Mouse (Mus musculus): Measurements from ENCODE around the gene Plcb2. TPM values are rescaled to one million over a fixed set of nuclear protein-coding genes. Genes with fewer than 3 reads are reported as not detected.

Plcb2 gene
- polyA plus RNA-seq, 1 experiment: 84.6 TPM

DNA sequence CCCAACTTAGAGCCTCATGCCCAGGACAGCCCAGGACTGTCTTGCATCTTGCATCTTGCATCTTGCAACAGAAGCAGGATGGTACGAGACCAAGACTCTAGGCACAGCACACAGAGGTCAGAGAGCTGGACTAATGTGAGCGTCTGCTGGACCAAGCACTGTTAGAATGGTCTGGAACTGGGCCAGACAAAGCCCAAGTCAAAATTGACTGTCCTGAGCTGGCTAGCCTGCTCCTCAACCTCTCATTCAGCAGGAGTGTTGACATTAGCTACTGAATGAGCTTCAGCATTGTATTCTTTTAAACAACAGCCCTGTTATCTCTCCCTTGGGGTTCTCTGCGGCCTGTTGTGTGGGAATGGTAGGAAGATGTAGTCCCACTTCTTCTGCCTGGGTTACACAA is 48.7 kb downstream of the Plcb2 start:
- WGBS: 85% methylated on average over 3 of the region's 3 CpGs
- H3K27ac ChIP-seq (ENCODE audit: control insufficient read depth, insufficient read depth, low read depth, low read length, poor library complexity): no peak overlapping the region
- no peak for TF ChIP-seq CTCF (IDR thresholded peaks at IDR 0.05; ENCODE audit: control insufficient read depth, insufficient read depth, low read length)
- no peak for TF ChIP-seq POLR2A (IDR thresholded peaks at IDR 0.05; ENCODE audit: borderline replicate concordance, control insufficient read depth, low read depth, low read length)

DNA sequence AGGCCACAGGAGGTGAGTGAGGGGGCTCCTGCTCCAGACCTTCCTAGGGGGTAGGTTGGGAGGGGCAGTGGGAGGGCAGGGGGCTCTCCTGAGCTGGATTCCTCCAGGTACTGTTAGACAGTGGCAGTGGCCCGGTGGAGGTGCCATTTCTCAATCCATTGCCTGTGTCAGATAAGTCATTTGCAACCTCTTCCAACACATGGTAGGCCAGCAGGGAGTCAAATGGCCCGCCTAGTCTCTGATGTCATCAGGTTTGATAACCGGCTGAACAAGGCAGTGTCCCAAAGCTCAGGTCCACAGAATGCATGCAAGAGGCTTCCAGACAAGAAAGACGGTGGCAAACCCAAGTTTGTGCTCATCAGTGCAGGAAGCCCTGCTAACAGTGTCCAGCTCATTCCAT is 50.4 kb downstream of the Plcb2 start:
- Histone ChIP-seq H3K4me1 (ENCODE audit: control insufficient read depth, insufficient read depth, low read length) (no peaks in the 10 kb centered on the region; the same call in none of the 2 replicates), H3K27ac (ENCODE audit: control insufficient read depth, insufficient read depth, low read depth, low read length, poor library complexity) (no peak overlapping the region), H3K4me3 (replicated peaks; ENCODE audit: control insufficient read depth, low read depth, low read length) (no peak overlapping the region)
- 38% methylated on average over 4 of the region's 4 CpGs for WGBS
- TF ChIP-seq POLR2A (IDR thresholded peaks at IDR 0.05; ENCODE audit: borderline replicate concordance, control insufficient read depth, low read depth, low read length): no peak
- no peak for TF ChIP-seq CTCF (IDR thresholded peaks at IDR 0.05; ENCODE audit: control insufficient read depth, insufficient read depth, low read length)

More for the DNA sequence above, 48.7 kb downstream of the Plcb2 start:
- no peaks in the 10 kb centered on the region; the same call in none of the 2 replicates for H3K4me1 ChIP-seq (ENCODE audit: control insufficient read depth, insufficient read depth, low read length)
- H3K4me3 ChIP-seq (replicated peaks; ENCODE audit: control insufficient read depth, low read depth, low read length): no peak overlapping the region

DNA sequence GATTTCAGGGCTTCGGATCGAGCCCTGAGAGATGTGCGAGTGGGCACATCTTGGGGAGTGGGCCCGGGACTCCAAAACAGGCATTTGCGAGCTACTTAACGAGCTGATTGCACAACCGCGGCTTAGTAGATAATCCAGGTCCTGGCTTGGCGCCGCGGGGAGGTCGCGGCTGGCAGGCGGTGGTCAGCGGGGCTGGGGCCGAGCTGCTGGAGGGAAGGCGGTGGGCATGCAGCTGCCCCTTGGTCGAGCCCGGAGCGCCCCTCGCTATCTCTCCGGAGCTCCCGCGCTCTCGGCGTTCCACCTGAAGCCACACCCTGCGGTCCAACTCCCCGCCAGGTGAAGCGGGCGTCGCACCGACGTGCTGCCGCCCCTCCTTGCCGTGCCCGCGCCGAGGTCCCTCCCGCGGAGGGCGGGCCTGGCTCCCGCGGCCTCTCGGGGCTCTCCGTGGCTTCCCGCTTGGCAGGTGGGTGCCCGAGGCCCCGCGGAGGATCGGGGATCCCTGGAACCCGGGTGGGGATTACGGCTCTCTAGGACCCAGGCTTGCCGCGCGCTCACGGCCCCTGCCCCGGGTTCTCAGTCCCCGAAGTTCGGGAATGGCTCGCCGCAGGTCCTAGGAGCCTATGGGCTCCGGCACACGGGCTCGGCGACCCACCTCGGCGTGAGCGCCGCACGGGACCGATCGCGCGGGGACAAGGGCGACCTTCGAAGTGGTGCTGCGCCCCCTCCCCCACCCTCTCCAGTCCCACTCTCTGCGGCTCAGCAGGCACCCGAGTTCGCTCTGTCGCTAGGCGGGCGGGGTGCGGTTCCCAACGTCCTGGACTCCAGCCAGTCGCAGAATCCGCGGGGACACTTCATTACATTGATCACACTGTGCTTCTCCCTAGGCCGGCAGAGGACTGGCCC is 51.1 kb downstream of the Plcb2 start:
- 3% methylated on average over 89 of the region's 89 CpGs for WGBS
- Histone ChIP-seq H3K4me3 (replicated peaks; ENCODE audit: control insufficient read depth, low read depth, low read length) (no peak overlapping the region), H3K4me1 (ENCODE audit: control insufficient read depth, insufficient read depth, low read length) (no peaks in the 10 kb centered on the region; the same call in 1 of the 2 replicates), H3K27ac (ENCODE audit: control insufficient read depth, insufficient read depth, low read depth, low read length, poor library complexity) (no peak overlapping the region)
- TF ChIP-seq CTCF (IDR thresholded peaks at IDR 0.05; ENCODE audit: control insufficient read depth, insufficient read depth, low read length): no peak
- no peak for TF ChIP-seq POLR2A (IDR thresholded peaks at IDR 0.05; ENCODE audit: borderline replicate concordance, control insufficient read depth, low read depth, low read length)

DNA sequence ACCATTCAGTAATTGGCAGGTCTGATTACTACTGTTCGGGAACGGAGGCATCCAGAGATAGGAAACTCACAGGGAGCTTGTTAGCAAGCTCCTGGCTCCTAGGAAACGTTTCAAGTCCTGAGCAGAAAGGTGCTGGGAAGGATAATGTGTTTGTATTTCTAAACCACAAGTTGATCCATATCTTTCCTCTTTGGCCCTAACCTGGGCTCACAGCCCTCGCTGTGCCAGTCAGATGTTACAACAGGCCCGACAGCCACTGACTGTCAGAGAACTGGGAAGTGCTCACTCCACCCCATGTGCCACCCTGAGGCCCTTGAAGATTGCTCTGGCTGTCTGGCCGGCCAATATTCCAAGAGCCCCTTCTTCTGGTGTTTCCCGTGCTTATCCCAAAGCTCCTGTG is 53.7 kb downstream of the Plcb2 start:
- TF ChIP-seq CTCF (IDR thresholded peaks at IDR 0.05; ENCODE audit: control insufficient read depth, insufficient read depth, low read length): no peak
- TF ChIP-seq POLR2A (IDR thresholded peaks at IDR 0.05; ENCODE audit: borderline replicate concordance, control insufficient read depth, low read depth, low read length): no peak
- no peak overlapping the region for H3K4me3 ChIP-seq (replicated peaks; ENCODE audit: control insufficient read depth, low read depth, low read length)
- 45% methylated on average over 7 of the region's 7 CpGs for WGBS
- no peaks in the 10 kb centered on the region; the same call in 1 of the 2 replicates for H3K4me1 ChIP-seq (ENCODE audit: control insufficient read depth, insufficient read depth, low read length)
- H3K27ac ChIP-seq (ENCODE audit: control insufficient read depth, insufficient read depth, low read depth, low read length, poor library complexity): no peak overlapping the region

DNA sequence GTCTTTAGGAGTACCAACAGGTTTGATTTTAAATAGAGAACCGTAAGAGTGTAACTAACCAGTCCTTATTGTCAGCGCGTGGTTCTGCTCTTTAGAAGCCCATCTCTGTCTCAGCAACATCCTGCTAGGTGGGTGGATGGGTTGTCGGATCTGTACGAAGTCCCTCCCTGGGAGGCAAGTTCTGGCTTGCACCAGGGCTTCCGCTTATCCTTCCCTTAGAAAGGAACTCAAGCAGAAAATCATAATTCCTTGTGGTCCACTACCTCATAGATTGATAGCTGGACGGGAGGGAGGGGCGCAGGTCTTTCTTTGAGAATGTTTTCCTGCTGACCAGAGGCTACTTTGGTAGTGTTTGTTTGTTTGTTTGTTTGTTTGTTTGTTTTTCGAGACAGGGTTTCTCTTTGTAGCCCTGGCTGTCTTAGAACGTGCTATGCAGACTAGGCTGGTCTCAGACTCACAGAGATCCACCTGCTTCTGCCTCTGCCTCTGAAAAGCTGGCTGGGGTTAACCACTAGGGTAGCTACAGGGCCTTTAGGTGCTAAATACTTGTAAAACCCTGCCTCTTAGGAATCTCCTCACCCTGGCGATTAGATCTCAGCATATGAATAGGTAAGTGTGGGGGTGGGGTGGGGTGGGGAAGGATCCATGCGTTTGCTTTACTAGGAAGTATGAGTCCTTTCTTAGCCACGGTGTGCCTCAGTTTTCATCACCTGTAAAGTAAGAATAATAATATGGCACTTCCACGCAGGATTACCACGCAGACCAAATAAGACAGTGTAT is 54.4 kb downstream of the Plcb2 start:
- TF ChIP-seq POLR2A (IDR thresholded peaks at IDR 0.05; ENCODE audit: borderline replicate concordance, control insufficient read depth, low read depth, low read length): no peak
- no peak for TF ChIP-seq CTCF (IDR thresholded peaks at IDR 0.05; ENCODE audit: control insufficient read depth, insufficient read depth, low read length)
- Histone ChIP-seq H3K4me3 (replicated peaks; ENCODE audit: control insufficient read depth, low read depth, low read length) (no peak overlapping the region), H3K27ac (ENCODE audit: control insufficient read depth, insufficient read depth, low read depth, low read length, poor library complexity) (no peak overlapping the region), H3K4me1 (ENCODE audit: control insufficient read depth, insufficient read depth, low read length) (no peaks in the 10 kb centered on the region; the same call in 1 of the 2 replicates)
- 73% methylated on average over 15 of the region's 15 CpGs for WGBS

DNA sequence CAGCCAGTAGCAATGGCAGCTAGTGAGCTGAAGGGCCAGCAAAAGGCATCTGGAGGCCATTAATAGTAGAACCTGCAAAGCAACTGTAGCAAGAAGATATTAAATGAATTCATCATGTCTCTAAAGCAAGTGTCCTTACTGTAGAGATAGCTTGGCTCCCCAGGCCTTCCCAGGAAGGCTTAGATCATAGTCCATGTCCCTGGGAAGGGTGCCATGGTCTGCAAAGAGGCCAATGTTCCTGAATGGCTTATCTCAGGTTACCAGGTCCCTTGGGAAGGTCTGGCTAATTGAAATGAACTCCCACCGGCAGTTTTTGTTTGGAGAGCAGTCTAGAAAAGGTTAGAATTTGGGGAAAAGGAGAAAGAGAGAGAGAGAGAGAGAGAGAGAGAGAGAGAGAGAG is 56.5 kb downstream of the Plcb2 start:
- Histone ChIP-seq H3K27ac (ENCODE audit: control insufficient read depth, insufficient read depth, low read depth, low read length, poor library complexity) (no peak overlapping the region), H3K4me3 (replicated peaks; ENCODE audit: control insufficient read depth, low read depth, low read length) (no peak overlapping the region), H3K4me1 (ENCODE audit: control insufficient read depth, insufficient read depth, low read length) (no peaks in the 10 kb centered on the region; the same call in 1 of the 2 replicates)
- TF ChIP-seq CTCF (IDR thresholded peaks at IDR 0.05; ENCODE audit: control insufficient read depth, insufficient read depth, low read length): no peak
- TF ChIP-seq POLR2A (IDR thresholded peaks at IDR 0.05; ENCODE audit: borderline replicate concordance, control insufficient read depth, low read depth, low read length): no peak
- WGBS: 77% methylated on average over 1 of the region's 1 CpGs

DNA sequence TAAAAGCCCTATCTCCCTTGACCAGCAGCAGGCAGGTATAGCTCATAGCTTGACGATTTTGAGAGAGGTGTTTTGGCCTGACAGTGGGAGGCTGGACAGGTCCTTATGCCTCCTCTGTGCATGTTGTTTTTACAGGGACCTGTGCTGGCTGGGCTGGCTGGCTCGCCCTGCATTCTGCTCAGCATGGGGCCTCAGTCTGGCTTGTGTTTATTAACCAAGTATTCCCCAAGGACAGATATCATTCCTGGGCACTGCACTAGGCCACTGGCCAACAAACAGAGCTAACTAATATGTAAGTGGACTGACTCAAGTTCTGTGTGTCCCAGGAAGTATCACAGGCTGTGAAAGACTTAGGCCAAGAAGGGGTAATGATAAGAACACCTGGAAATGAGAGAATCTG is 58.5 kb downstream of the Plcb2 start:
- WGBS: 70% methylated on average over 2 of the region's 2 CpGs
- TF ChIP-seq POLR2A (IDR thresholded peaks at IDR 0.05; ENCODE audit: borderline replicate concordance, control insufficient read depth, low read depth, low read length): no peak
- no peak for TF ChIP-seq CTCF (IDR thresholded peaks at IDR 0.05; ENCODE audit: control insufficient read depth, insufficient read depth, low read length)
- H3K4me3 ChIP-seq (replicated peaks; ENCODE audit: control insufficient read depth, low read depth, low read length): no peak overlapping the region
- H3K4me1 ChIP-seq (ENCODE audit: control insufficient read depth, insufficient read depth, low read length): no peaks in the 10 kb centered on the region
- no peak overlapping the region for H3K27ac ChIP-seq (ENCODE audit: control insufficient read depth, insufficient read depth, low read depth, low read length, poor library complexity)

DNA sequence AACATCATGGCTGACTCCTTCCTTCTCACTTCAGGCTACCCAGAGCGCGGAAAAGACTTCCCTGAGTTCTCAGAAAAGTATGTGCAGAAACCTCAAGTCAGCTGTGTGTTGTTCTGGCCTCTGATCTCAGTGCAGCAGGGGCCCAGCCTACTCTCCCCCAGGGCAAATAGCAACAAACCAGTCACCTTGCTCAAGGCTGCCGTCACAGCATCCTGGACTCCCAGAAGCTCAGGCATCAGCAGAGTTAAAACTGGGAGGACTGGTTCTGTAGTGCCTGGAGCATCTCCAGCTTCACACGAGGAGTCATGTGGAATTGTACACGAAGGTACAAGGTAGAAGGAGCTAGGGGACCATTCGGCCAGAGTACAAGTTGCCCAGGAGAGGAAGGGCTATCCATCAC is 59.0 kb downstream of the Plcb2 start:
- WGBS: 84% methylated on average over 6 of the region's 6 CpGs
- Histone ChIP-seq H3K4me1 (ENCODE audit: control insufficient read depth, insufficient read depth, low read length) (no peaks in the 10 kb centered on the region), H3K27ac (ENCODE audit: control insufficient read depth, insufficient read depth, low read depth, low read length, poor library complexity) (no peak overlapping the region), H3K4me3 (replicated peaks; ENCODE audit: control insufficient read depth, low read depth, low read length) (no peak overlapping the region)
- TF ChIP-seq CTCF (IDR thresholded peaks at IDR 0.05; ENCODE audit: control insufficient read depth, insufficient read depth, low read length) (no peak), POLR2A (IDR thresholded peaks at IDR 0.05; ENCODE audit: borderline replicate concordance, control insufficient read depth, low read depth, low read length) (no peak)

Measured in bone marrow, adult 2 months (tissue).